Mouse (Mus musculus) heart, postnatal 4 days (tissue): ENCODE measurements around the gene Dab1. TPM values are rescaled to one million over a fixed set of nuclear protein-coding genes. Genes with fewer than 3 reads are reported as not detected.

Experiments used
- DNase-seq: peaks from one replicate; pipeline ENCODE4 v3.0.0; 2021
- total RNA-seq, 2 experiments: library from RNA; stranded (reverse); gene quantifications; 2 replicates each; pipeline ENCODE4 v1.2.3; 2021

Gene Dab1
- total RNA-seq, 2 experiments from 2014 or later, result 0.29 to 0.67 TPM

DNA sequence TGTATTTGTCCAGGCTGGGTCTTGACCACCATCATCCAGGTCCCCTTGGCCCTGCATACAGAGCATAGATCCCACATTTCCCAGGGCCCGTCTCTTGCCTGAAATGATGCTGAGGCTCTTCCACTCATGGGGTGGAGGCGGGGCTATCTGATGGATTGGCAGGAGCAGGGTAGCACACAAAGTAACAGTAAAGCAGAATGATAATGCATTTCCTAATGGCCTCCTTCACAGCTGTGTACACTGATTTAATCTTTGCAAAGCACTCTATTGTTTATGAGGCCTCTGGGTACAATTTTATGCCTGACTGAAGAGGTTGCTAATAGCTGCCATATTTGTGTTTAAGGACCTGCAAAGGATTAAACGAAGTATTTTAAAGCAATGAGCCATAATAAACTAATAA, 374.7 kb downstream of the Dab1 start:
- no peak for DNase-seq

DNA sequence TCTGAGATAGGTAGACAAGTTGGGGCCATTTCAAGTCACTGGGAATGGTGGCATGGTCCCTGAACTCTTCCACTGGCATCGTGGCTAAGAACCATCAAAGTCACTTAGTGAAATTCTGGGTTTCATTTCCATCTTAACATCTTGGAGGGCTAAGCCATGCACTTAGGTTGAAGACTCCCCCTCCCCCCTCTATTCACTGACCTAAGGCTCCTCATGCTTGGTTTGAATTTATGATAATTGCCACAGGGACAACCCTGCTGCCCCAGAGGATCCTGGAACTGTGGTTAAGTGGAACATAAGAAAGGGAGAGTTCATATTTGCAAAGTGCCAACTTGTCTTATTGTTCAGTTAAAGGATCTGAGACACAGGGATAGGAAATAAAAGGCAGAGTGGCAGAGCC, 375.2 kb downstream of the Dab1 start:
- no peak for DNase-seq

DNA sequence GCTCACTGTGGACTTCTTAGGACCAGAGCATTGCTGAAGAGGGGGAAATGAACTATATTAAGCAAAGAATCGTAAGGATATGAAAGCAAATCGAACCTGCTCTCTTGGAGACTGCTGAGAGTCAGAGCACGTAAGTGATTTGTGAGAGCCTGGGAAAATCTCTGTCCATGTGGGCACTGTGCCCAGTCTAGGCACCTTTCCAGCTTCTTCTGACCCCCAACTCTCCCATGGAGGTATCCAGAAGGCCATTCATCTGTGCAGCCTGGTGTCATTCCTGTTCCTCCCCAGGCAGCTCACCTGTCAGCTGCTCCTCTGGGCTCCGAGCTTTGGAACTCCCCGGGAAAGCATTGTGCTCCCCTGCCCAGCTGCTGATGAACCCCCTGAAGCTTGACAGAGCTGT, 389.2 kb downstream of the Dab1 start:
- DNase-seq, result peak; percentile 21

DNA sequence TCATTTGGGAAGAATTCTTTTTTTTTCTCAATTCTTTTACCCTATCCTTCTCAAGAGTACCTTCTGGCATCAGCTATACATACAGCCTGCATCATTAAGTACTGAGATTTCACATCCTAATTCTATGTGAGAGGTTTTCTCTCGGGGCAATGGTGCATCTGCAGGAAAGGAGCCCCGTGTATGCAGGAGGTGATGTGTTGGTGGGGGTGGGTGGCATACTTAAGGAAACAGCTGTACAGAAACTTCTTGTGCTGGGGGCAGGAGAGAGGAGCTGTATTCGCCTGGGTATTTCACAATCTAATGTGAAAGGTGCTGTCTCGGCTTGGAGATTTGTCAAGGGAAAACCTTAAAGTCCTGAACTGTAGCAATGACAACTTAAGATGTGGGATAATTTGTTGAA, 392.5 kb downstream of the Dab1 start:
- DNase-seq, result no peak

DNA sequence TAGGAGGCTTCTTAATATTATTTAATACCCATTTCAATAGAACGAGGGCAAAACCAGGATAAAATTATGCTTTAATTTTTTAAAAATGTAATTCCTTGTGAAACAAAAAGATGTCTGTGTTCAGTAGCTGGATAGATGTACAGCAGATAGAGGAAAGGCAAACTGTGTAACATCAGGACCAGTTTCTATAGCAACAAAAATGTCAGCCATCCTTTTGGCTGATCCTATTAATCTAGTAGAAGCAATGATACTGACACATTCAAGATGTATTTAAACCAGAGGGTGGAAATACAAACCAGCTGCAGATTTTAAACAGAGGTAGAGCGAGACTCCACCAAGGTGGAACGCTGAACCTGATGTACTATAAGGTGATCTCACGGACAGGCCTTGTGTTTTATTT, 393.0 kb downstream of the Dab1 start:
- DNase-seq, result no peak

DNA sequence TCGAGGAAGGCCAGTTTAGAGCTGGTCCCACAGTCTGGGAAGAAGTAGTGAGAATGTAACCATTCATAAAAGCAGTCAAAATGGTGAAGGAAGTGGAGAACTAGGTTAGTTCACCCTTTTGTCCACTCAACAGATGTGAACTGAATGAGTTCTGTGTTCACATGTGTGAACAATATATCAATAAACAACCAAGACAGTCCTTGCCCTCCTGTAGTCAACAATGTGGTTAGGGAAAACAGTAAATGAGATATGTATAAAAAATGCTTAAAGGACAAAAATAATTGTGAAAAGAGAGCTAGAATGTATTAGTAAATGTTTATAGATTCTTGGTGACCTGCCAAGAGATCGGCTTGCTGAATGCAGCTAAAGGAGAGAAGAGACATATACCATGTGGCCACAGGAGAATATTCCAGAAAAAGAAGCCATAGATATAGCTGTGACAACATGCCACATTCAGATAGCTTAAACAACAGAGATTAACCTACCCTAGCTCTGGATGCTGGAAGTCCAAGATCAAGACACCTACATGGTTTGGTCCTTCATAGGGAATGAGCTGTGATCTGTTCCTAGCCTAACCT, 406.0 kb downstream of the Dab1 start:
- DNase-seq, result no peak

DNA sequence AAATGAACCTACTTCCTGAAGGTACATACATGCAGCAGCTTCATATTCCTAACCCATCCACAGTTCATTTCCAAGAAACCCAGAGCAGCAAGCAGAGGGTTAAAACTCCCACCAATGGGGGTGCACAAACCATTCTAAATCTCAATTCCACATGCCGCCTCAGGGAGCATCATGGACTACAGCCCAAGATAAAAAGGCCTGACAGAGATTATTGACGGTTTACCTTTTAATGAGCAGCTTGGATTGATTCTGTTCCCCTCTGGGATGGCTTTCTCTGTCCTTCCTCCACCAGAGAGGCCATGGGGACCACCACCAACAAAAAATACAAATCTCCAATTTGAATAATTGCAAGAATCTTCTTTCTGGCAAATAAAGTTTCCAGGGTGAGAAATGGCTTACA, 407.7 kb downstream of the Dab1 start:
- DNase-seq, result no peak

DNA sequence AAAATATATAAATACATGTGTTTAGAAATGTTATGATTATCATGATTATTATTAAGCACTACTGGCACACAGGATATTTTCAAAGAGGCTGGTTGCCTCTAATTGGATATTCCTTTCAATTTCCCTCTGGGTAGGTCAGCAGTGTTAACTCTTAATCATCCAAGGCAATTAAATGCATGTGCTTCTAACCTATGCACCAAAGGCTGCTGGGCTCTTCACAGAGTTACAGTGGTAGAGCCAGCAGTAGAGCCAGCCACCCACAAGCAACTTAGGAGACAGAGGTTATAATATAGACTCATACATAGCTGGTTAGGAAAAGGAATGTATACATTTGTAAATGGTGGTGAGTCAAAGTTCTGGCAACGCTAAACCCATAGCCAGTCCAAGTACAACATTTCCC, 408.1 kb downstream of the Dab1 start:
- no peak for DNase-seq

DNA sequence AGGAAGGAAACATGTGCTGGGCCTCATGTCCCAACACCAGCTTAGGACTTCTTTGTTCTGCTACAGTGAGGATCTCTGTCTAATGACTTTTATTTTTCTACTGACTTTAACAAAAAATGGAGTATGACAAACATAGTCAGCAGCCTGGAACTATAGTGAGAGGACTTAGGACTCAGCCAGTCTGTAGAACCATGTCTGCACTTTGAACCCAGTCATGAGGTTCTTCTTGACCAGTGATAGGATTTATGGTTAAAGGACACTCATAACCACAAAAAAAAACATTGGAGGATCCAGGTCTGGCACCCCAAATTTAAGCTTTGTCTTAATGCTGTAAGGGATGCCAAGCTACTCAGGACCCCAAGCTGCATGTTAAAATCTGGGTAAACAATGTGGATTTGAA, 416.9 kb downstream of the Dab1 start:
- DNase-seq, result no peak

DNA sequence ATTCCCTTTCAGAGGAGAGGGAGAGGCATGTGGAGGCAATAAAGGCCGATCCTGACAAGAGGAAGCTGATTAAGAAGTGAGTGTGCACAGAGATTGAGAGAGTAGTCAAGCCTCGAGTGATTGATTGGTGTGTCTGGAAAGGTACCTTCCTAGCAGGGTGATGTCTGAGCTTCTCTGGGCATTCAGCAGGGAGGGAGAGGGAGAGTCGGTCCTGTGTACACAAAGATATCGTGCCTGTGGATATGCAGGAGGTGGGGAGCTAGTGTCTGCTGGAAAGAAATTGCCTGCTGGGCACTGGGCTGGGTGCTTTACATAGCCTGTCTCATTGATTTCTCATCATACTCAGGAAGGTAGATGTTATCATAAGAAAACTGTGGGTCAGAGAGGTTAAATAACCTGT, 420.4 kb downstream of the Dab1 start:
- DNase-seq, result no peak

DNA sequence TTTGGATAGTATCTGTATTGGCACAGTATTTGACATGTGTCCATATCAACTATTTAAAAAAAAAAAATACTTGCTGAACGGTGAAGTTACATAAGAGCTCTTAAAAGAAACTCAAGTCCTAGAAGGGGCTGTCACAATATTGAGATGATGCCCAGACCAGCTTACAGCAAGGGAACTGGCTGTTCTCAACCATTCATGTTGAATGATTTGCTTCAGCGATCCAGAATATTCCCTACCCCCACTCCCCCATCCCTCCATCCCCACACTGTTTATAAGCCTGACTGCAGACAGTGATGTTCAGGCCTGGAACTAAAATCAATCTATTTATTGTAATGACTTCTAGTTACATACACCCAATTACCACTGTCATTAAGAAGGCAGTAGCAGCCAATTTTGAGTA, 424.3 kb downstream of the Dab1 start:
- no peak for DNase-seq

DNA sequence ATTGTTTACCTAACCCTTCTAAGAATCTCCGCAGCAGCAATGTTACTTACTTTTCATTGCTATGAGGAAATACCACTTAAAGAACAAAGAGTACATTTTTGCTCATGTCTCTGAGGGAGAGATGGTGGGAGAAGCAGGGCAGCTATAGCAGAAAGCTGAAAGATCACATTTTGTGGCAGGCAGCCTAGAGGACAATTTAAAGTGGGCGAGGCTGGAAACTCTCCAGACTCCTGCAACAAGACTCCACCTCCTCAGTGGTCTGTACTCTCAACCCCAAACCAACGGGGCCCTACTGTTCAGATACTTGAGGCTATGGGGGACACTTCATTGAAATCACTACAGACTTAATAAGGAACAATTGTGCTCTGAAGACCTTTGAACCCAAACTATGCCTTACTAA, 425.5 kb downstream of the Dab1 start:
- no peak for DNase-seq

DNA sequence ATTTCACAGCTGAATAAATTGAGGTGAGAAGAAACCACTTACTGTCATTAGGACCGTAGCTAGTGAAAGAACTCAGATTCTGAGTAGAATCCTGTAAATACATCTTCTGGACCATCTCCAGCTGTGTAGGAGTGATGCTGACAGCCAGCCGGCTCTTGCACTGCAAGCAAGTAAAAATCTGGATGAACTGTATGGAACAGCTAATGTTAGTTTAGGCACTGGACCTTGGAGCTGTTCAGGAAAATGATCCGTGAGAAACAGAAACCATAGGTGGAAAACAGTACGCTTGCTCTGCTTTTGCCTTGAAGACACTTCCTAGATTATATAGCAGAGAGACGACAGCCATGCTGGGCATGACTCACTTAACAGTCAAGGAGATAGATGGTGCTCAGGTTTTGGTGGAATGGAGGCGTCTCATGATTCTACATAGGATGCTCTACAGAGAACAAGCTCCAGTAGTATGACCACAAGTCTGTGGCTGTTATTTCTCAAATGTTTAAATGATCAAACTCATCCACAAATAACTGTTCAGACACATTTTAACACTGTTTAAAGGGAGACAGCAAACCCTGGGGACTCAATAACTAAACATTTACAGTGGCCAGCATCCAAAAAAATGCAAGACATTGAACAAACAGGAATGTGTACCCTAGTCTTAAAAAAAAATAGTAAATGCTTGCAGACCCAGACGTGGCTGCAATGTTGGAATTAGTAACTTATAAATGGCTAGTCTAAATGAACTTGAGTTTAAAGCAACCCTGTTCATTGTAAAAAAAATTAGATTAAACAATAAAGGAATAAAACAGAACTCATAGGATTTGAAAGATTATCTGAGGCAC, 429.0 kb downstream of the Dab1 start:
- DNase-seq, result no peak

DNA sequence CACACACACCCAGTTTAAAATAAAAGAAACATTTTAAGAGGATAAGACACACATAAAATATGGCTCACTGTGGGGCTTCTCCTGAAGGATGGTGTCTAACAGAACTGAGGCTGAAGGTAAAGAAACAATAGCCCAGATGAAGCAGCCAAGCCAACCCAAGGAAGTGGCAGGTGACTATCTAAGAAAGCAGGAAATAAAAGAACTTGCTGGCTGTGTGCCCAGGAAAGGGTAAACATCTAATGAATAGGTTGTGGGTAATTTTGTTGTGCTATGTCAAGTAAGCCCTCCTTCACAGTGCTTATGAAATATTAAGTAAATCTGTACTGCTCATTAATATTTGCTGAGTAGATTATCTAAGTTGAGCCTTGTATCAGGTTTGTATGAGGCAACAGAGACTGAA, 438.0 kb downstream of the Dab1 start:
- no peak for DNase-seq

DNA sequence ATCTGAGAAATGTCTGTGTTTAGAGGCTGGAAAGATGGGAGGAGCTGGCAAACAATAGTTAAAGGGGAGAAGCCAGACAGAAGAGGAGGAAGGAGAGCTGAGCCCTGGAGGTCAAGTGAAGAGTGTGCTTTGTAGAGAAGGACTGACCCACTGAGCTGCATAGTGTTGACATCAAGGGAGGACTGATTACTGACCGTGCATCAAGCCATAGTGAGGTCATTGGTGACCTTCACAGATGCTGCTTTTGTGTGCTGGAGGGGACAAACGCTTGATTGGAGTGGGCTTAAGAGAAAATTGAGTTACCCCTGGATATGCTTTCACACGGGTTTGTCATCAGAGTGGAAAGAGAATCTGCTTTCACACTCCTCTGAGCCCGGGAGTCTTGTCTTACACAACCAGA, 440.4 kb downstream of the Dab1 start:
- DNase-seq, result no peak

DNA sequence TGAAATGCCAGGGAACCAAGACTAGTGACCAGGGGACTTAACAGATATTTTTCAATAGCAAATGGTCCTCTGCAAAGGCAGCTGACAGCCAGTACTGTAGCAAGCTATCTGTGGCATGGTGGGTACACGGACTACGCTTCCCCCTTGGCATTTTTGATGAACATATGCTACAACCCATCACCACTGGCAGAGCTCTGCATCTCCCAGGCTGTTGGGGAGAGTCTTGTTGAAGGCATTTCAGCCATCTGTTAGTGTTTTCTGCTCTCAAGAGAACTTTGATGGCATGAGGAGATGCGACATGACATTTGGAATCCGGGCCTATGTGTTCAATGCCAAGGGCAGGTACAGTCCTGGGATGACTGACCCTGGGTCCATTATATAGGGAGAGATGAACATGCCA, 443.2 kb downstream of the Dab1 start:
- DNase-seq, result no peak

DNA sequence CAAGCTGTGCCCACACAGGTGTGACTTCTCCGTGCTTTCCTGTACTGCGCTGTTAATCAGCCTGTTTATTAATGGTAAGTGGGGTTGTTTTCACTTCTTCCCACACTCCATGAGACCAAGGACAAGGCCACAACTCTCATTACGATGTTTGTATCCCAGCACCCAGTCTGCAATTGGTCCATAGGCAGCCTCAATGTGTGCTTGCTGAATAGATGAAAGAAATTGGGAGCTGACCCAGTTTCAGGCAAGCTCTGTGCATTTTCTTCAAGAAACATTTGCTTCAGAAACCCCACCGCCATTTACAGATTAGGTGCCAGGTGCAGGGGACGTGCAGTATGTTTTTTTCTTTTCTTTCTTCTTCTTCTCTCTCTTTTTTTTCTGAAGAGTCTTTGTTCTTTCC, 447.7 kb downstream of the Dab1 start:
- no peak for DNase-seq

DNA sequence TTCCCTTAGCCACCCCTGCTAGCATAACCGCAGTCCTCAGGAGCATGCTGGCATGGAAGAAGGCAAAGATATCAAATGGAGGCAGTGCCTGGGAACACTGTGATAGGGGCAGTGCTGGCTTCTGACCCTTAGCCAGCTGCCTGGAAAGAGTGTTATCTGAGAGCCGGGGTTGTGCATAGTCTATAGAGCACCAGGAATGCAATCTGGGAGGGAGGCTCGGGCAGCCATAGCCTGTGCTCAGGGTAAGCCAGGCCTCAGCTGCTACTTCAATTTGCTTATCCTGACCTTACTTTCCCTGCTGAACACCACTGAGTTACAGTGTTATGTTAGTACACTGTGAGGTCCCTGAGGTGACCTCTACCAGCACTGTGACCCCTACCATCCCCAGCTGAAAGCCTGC, 448.6 kb downstream of the Dab1 start:
- DNase-seq, result peak; percentile 11

DNA sequence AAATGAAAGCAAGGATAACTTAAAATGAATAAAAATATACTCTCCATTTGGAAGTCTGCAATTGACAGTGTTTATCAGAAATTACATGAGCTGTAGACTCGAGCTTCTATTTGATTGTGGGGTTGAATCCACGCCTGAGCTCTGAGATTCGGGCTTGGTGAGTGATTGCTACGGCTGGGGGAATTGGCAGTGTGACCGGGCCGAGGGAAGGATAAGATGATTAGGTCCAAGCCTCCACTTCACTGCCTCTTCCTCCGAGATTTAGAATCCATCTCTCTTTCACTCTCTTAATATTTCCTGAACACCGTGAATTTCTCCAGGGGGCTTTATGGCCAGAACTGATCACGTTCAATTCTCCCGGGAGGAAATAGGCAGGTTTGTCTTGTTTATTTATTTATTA, 452.1 kb downstream of the Dab1 start:
- no peak for DNase-seq

DNA sequence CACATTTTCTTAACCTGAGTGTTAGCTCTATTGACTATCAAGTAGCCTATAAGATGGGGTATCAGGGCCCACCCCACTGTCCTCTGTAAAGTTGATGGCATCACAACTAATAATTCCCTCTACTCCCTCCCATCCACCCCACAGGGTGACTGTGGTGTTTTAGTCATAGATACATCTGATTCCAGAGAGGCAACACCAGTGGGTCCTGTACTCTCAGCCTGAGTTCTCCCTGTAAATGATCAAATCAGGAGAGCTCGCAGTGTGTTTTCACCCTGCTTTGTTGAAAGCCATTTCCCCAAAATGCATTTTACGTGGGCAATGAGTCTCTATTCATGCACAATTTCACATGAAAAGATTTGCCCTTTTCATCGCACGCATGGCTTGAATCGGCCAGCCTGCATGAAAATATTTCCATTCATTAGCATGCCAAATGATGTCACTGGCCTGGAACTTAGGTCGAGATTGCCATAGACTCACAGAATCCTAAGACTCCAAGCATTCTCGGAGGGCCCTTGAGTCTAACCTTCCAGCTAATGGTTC, 454.8 kb downstream of the Dab1 start:
- DNase-seq, result peak; percentile 9

DNA sequence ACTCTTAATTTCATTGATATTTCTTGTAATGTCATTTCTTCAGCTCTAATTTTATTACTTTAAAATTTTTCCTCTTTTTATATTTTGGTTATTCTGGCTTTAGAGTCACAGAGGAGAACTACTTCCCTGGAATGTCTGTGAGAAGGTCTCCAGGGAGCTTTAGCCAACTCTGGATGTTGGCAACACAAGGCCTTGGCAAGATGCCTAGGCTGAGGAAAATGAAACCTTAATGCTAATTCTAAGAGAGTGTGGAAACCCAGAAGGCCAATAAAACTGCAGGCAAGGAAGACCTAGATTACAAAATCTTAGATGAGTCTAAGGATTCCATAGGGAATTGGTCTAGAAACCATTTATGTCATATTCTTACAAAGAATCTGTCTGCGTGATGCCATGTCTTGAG, 458.6 kb downstream of the Dab1 start:
- peak; percentile 34 for DNase-seq

DNA sequence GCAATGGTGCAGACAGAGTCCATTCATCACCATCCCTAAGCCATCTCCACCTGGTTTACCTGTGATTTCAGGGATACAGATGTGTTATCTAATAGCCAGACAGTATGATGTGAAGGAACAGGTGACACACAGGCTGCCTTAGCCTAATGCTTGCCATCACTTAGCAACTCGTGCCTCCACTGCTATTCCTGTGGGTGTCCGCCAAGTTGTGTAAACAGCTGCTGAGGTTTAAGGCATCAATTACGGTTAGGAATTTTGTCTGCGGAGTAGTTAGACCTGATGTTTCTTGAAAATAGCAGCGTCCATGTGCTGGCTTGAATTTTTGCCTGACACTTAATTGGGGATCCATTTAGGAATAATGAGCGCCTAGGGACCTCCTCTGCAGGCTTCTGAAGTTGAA, 487.1 kb downstream of the Dab1 start:
- DNase-seq, result no peak

DNA sequence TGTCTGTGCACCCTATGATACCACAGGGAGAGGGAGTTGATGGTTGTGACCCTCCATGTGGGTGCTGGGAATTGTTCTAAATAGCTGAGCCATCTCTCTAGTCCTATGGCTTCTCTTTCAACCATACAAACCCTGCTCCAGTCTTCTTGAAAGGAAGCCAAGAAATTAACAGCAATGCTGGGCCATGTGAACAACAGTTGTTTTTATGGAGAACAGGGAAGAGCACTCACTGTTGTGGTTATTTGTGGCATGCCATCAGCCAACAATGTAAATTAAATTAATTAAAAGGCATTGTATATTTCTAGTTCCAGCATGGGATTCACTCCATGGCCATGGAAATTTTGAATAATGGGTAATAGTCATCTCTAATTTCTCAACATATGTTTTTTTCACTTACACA, 492.5 kb downstream of the Dab1 start:
- no peak for DNase-seq
